Mouse (Mus musculus): ENCODE data around the gene Dnase1l3.

Dnase1l3 gene

GRCm38 (mm10) chr14:7938809-7939784 is 55.3 kb downstream of the Dnase1l3 start:
- DNase-seq (ENCODE audit: low read depth, low spot score) = no peak

GRCm38 (mm10) chr14:7937052-7937630 is 57.2 kb downstream of the Dnase1l3 start:
- peak; percentile 85 for DNase-seq (ENCODE audit: low read depth, low spot score)

GRCm38 (mm10) chr14:7934166-7934565 is 60.2 kb downstream of the Dnase1l3 start:
- no peak for DNase-seq (ENCODE audit: low read depth, low spot score)

GRCm38 (mm10) chr14:7932151-7932550 is 62.2 kb downstream of the Dnase1l3 start:
- peak; percentile 86 for DNase-seq (ENCODE audit: low read depth, low spot score)

GRCm38 (mm10) chr14:7929029-7929428 is 65.3 kb downstream of the Dnase1l3 start:
- no peak for DNase-seq (ENCODE audit: low read depth, low spot score)

GRCm38 (mm10) chr14:7928362-7928761 is 66.0 kb downstream of the Dnase1l3 start:
- DNase-seq (ENCODE audit: low read depth, low spot score) = no peak

- DNase-seq (ENCODE audit: low read depth, low spot score) = no peak
These were observed 70.7 kb downstream of the Dnase1l3 start for GRCm38 (mm10) chr14:7923635-7924034.

GRCm38 (mm10) chr14:7921459-7921858 is 72.9 kb downstream of the Dnase1l3 start:
- no peak for DNase-seq (ENCODE audit: low read depth, low spot score)

- DNase-seq (ENCODE audit: low read depth, low spot score) = no peak
These were observed 74.5 kb downstream of the Dnase1l3 start for GRCm38 (mm10) chr14:7919921-7920320.

GRCm38 (mm10) chr14:7919309-7919708 is 75.1 kb downstream of the Dnase1l3 start:
- DNase-seq (ENCODE audit: low read depth, low spot score) = no peak

- no peak for DNase-seq (ENCODE audit: low read depth, low spot score)
These were observed 76.0 kb downstream of the Dnase1l3 start for GRCm38 (mm10) chr14:7918150-7918991.

Measured in ZHBTc4 (cell line).